Mouse (Mus musculus): ENCODE data around the gene Lhx2.

The Lhx2 gene

GRCm38 (mm10) chr2:38338990-38339909 lies at the start of gene Lhx2:
Gene Lhx2, plus strand, starts transcription at chr2:38339281.
- peak in 1 of 2 experiments; percentile 38 for DNase-seq

- no peak for DNase-seq
Observed at GRCm38 (mm10) chr2:38291526-38291925, 47.6 kb upstream of the Lhx2 start.

- no peak for DNase-seq
Observed at GRCm38 (mm10) chr2:38295939-38296338, 43.1 kb upstream of the Lhx2 start.

- DNase-seq: no peak
Observed at GRCm38 (mm10) chr2:38300941-38301340, 38.1 kb upstream of the Lhx2 start.

GRCm38 (mm10) chr2:38305152-38305551 lies 33.9 kb upstream of the Lhx2 start:
- no peak for DNase-seq

- DNase-seq: no peak
Observed at GRCm38 (mm10) chr2:38312921-38313320, 26.2 kb upstream of the Lhx2 start.

- DNase-seq: no peak
Observed at GRCm38 (mm10) chr2:38313399-38313798, 25.7 kb upstream of the Lhx2 start.

GRCm38 (mm10) chr2:38319086-38319485 lies 20.0 kb upstream of the Lhx2 start:
- DNase-seq: no peak

- no peak for DNase-seq
Observed at GRCm38 (mm10) chr2:38320911-38321310, 18.2 kb upstream of the Lhx2 start.

- DNase-seq: no peak
Observed at GRCm38 (mm10) chr2:38323380-38323779, 15.7 kb upstream of the Lhx2 start.

GRCm38 (mm10) chr2:38326671-38327070 lies 12.4 kb upstream of the Lhx2 start:
- no peak for DNase-seq

GRCm38 (mm10) chr2:38333586-38334119 lies 5.4 kb upstream of the Lhx2 start:
- DNase-seq: no peak

GRCm38 (mm10) chr2:38336606-38337005 lies 2.5 kb upstream of the Lhx2 start:
- DNase-seq: no peak

GRCm38 (mm10) chr2:38337091-38337640 lies 1.9 kb upstream of the Lhx2 start:
- no peak for DNase-seq

- DNase-seq: no peak
Observed at GRCm38 (mm10) chr2:38337681-38338080, 1.4 kb upstream of the Lhx2 start.

- DNase-seq: no peak
Observed at GRCm38 (mm10) chr2:38338348-38338932, 641 bp upstream of the Lhx2 start.

GRCm38 (mm10) chr2:38339910-38340625 lies 987 bp downstream of the Lhx2 start:
- DNase-seq: no peak

- DNase-seq: no peak
Observed at GRCm38 (mm10) chr2:38340626-38341200, 1.6 kb downstream of the Lhx2 start.

- no peak for DNase-seq
Observed at GRCm38 (mm10) chr2:38343573-38343972, 4.5 kb downstream of the Lhx2 start.

- no peak for DNase-seq
Observed at GRCm38 (mm10) chr2:38344727-38345126, 5.6 kb downstream of the Lhx2 start.

- DNase-seq: no peak
Observed at GRCm38 (mm10) chr2:38346417-38346816, 7.3 kb downstream of the Lhx2 start.
